In the genomic region with DNA sequence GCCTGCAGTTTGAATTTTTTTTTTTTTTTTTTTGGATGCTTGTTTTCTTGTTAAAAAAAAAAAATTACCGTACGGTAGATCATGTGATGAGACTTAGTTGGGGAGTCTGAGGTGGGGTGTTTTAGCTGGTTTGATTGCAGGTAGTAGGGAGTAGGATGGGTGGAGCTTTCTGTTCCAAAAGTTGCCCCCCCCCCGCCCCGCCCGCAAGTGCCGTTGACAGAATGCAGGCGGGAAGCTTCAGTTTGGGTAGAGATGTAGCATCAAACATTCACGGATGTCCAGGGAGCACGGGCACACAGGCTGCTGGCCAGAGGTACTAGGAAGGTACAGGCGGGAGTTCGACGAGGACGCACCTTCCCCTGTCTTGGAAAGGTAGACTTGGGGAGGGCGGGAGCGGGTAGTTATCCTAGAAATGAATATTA, we compare ENCODE assay signal across 8 mouse cellular contexts. TPM values are rescaled to one million over a fixed set of nuclear protein-coding genes. Genes with fewer than 3 reads are reported as not detected.
DNase-seq lines count a peak whose midpoint lies in the region; ATAC-seq lines count a peak whose summit lies in the region.

No protein-coding gene starts in this region.

- H3K9ac ChIP-seq in embryonic facial prominence, embryonic 12.5 days: peak overlapping the region; percentile 46
- H3K9ac ChIP-seq in limb, embryonic 13.5 days: peak overlapping the region; percentile 72
- H3K9ac ChIP-seq in midbrain, embryonic 16.5 days (ENCODE audit: low read depth, low read length): peak overlapping the region; percentile 59

- peak; percentile 17 for ATAC-seq in embryonic facial prominence, embryonic 12.5 days (ENCODE audit: insufficient number of reproducible peaks, insufficient read depth, low FRiP score, low TSS enrichment)
- ATAC-seq in limb, embryonic 13.5 days (ENCODE audit: low FRiP score, low read depth): peak; percentile 38
- peak; percentile 30 for ATAC-seq in midbrain, embryonic 16.5 days
- no peak; the same call in 1 of the 2 replicates for ATAC-seq in monocyte, adult 5-6 weeks (replicated peaks; ENCODE audit: insufficient number of reproducible peaks, low FRiP score, low TSS enrichment, poor library complexity, severe bottlenecking)

- peak; percentile 8 for DNase-seq in right cerebral cortex, postnatal 25 days
- no peak for DNase-seq in right cerebral cortex, postnatal 36 days (ENCODE audit: low spot score in 2 of 2)
- peak; percentile 68 for DNase-seq in hindbrain, embryonic 10.5 days (ENCODE audit: low spot score)
- DNase-seq in retina, embryonic 14.5 days (ENCODE audit: low spot score): no peak

- H3K4me1 ChIP-seq in embryonic facial prominence, embryonic 12.5 days: peaks cover 30% of the 10 kb centered on the region
- peaks cover 67% of the 10 kb centered on the region for H3K4me1 ChIP-seq in hindbrain, embryonic 10.5 days (replicated peaks)
- peaks cover 41% of the 10 kb centered on the region for H3K4me1 ChIP-seq in limb, embryonic 13.5 days
- peaks cover 11% of the 10 kb centered on the region for H3K4me1 ChIP-seq in midbrain, embryonic 16.5 days (ENCODE audit: control insufficient read depth, insufficient read depth, low read length)

- WGBS in embryonic facial prominence, embryonic 12.5 days: 2% methylated on average over 15 of the region's 15 CpGs
- WGBS in hindbrain, embryonic 10.5 days: under 1% methylated on average over 15 of the region's 15 CpGs
- under 1% methylated on average over 15 of the region's 15 CpGs for WGBS in limb, embryonic 13.5 days
- WGBS in midbrain, embryonic 16.5 days: under 1% methylated on average over 15 of the region's 15 CpGs

- H3K9me3 ChIP-seq in embryonic facial prominence, embryonic 12.5 days: no peaks in the 10 kb centered on the region
- H3K9me3 ChIP-seq in hindbrain, embryonic 10.5 days: no peaks in the 10 kb centered on the region
- H3K9me3 ChIP-seq in limb, embryonic 13.5 days: no peaks in the 10 kb centered on the region
- H3K9me3 ChIP-seq in midbrain, embryonic 16.5 days (replicated peaks; ENCODE audit: control insufficient read depth, low read length, poor library complexity, severe bottlenecking): no peaks in the 10 kb centered on the region

- H3K27ac ChIP-seq in embryonic facial prominence, embryonic 12.5 days: peak overlapping the region; percentile 99
- H3K27ac ChIP-seq in hindbrain, embryonic 10.5 days: peak overlapping the region; percentile 98
- peak overlapping the region; percentile 80 for H3K27ac ChIP-seq in limb, embryonic 13.5 days
- peak overlapping the region; percentile 58; the same call in 1 of the 2 replicates for H3K27ac ChIP-seq in midbrain, embryonic 16.5 days (ENCODE audit: low read length)

- 0 out of 2 replicates have a peak, but pooled peaks cover 3% of the 10 kb centered on the region for H3K36me3 ChIP-seq in embryonic facial prominence, embryonic 12.5 days
- H3K36me3 ChIP-seq in hindbrain, embryonic 10.5 days: peaks cover 11% of the 10 kb centered on the region
- H3K36me3 ChIP-seq in limb, embryonic 13.5 days: peaks cover 4% of the 10 kb centered on the region; the same call in 1 of the 2 replicates
- no peaks in the 10 kb centered on the region for H3K36me3 ChIP-seq in midbrain, embryonic 16.5 days (ENCODE audit: control insufficient read depth, insufficient read depth, low read length)

- H3K4me3 ChIP-seq in embryonic facial prominence, embryonic 12.5 days: peak overlapping the region; percentile 53
- peak overlapping the region; percentile 72 for H3K4me3 ChIP-seq in hindbrain, embryonic 10.5 days
- peak overlapping the region; percentile 56 for H3K4me3 ChIP-seq in limb, embryonic 13.5 days
- peak overlapping the region; percentile 49 for H3K4me3 ChIP-seq in midbrain, embryonic 16.5 days (ENCODE audit: low read depth, low read length)

- no peaks in the 10 kb centered on the region for H3K27me3 ChIP-seq in embryonic facial prominence, embryonic 12.5 days
- H3K27me3 ChIP-seq in hindbrain, embryonic 10.5 days (ENCODE audit: insufficient read depth, poor library complexity, severe bottlenecking): no peaks in the 10 kb centered on the region
- H3K27me3 ChIP-seq in limb, embryonic 13.5 days: no peaks in the 10 kb centered on the region
- H3K27me3 ChIP-seq in midbrain, embryonic 16.5 days (ENCODE audit: control insufficient read depth, insufficient read depth, low read depth, low read length): no peaks in the 10 kb centered on the region

- peak overlapping the region; percentile 89 for H3K4me2 ChIP-seq in embryonic facial prominence, embryonic 12.5 days (replicated peaks)
- H3K4me2 ChIP-seq in limb, embryonic 13.5 days (replicated peaks): peak overlapping the region; percentile 89
- H3K4me2 ChIP-seq in midbrain, embryonic 16.5 days (ENCODE audit: low read length): peak overlapping the region; percentile 76

RNA-seq across cellular contexts. Expression of gene Cdkn1b, which starts 8.7 kb away (rescaled TPM):
- polyA plus RNA-seq in embryonic facial prominence, embryonic 12.5 days (2016; fragmentation: Nextera tagmentation; extraction: Ambion mirVana): 19.3 and 19.5 TPM in 2 replicates
- polyA plus RNA-seq in hindbrain, embryonic 10.5 days (2016; fragmentation: Nextera tagmentation; extraction: Ambion mirVana): 17.2 and 17.7 TPM in 2 replicates
- 20.4 and 22.3 TPM in 2 replicates for polyA plus RNA-seq in limb, embryonic 13.5 days (2015; fragmentation: Nextera tagmentation; extraction: Ambion mirVana)
- polyA plus RNA-seq in midbrain, embryonic 16.5 days (2015; fragmentation: Nextera tagmentation; extraction: Ambion mirVana): 20.7 and 22.6 TPM in 2 replicates
- 272 to 301 TPM (median 295 TPM) in 3 replicates for total RNA-seq in monocyte, adult 5-6 weeks (2017)

RNA-seq across cellular contexts. Expression of gene Gpr19, which starts 30.5 kb away (rescaled TPM):
- polyA plus RNA-seq in embryonic facial prominence, embryonic 12.5 days (2016; fragmentation: Nextera tagmentation; extraction: Ambion mirVana): 10.1 and 14.6 TPM in 2 replicates
- polyA plus RNA-seq in hindbrain, embryonic 10.5 days (2016; fragmentation: Nextera tagmentation; extraction: Ambion mirVana): 24.7 and 29.9 TPM in 2 replicates
- polyA plus RNA-seq in limb, embryonic 13.5 days (2015; fragmentation: Nextera tagmentation; extraction: Ambion mirVana): 7.3 and 8.2 TPM in 2 replicates
- 44.7 and 46.8 TPM in 2 replicates for polyA plus RNA-seq in midbrain, embryonic 16.5 days (2015; fragmentation: Nextera tagmentation; extraction: Ambion mirVana)
- total RNA-seq in monocyte, adult 5-6 weeks (2017): 5.4 to 11.0 TPM (median 6.3 TPM) in 3 replicates

RNA-seq across cellular contexts. Expression of gene Apold1, which starts 52.6 kb away (rescaled TPM):
- polyA plus RNA-seq in embryonic facial prominence, embryonic 12.5 days (2016; fragmentation: Nextera tagmentation; extraction: Ambion mirVana): 4.5 and 4.7 TPM in 2 replicates
- polyA plus RNA-seq in hindbrain, embryonic 10.5 days (2016; fragmentation: Nextera tagmentation; extraction: Ambion mirVana): 2.7 and 2.9 TPM in 2 replicates
- 4.4 and 5.0 TPM in 2 replicates for polyA plus RNA-seq in limb, embryonic 13.5 days (2015; fragmentation: Nextera tagmentation; extraction: Ambion mirVana)
- polyA plus RNA-seq in midbrain, embryonic 16.5 days (2015; fragmentation: Nextera tagmentation; extraction: Ambion mirVana): 4.2 and 5.5 TPM in 2 replicates
- 0.32 to 0.49 TPM (median 0.38 TPM) in 3 replicates for total RNA-seq in monocyte, adult 5-6 weeks (2017)

Comparison
In these comparisons a context has a peak if more than half of its experiments do, and no peak if none do; other contexts are left out.
1. DNase-seq: peak in right cerebral cortex, postnatal 25 days (single experiment) and hindbrain, embryonic 10.5 days (single experiment); none in right cerebral cortex, postnatal 36 days (0 of 2) and retina, embryonic 14.5 days (single experiment).
2. Peak in every context shown above with its lines, with median percentiles within 50 percentile points of each other: H3K27ac ChIP-seq, H3K4me2 ChIP-seq, H3K4me3 ChIP-seq and H3K9ac ChIP-seq.